Mouse (Mus musculus): ENCODE results near the gene Tgfbr3l.

Gene Tgfbr3l

DNA sequence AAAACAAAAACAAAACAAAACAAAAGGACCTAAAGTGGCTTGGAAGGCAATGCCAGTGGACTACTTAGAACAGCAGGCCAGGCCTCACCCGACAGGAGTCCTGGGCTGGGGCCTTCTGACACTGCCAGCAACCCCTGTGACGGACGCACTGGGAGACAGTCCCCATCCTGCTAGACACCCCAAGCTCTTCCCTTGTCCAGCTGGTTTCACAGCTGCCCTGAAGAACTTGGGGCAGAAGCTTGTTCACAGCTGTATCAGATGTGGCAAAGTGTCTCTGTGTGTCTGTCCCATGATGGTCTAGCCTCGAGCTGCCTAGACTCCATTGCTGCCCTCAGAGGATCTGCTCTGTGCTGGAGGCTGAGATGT, 11.8 kb downstream of the Tgfbr3l start:
- no peak for DNase-seq (ENCODE audit: extremely low read depth, insufficient read length, low spot score)

GRCm38 (mm10) chr8:4263105-4263791, 15.2 kb downstream of the Tgfbr3l start:
- no peak for DNase-seq (ENCODE audit: extremely low read depth, insufficient read length, low spot score)

- no peak for DNase-seq (ENCODE audit: extremely low read depth, insufficient read length, low spot score)
Measured at GRCm38 (mm10) chr8:4265160-4265914, 17.3 kb downstream of the Tgfbr3l start.

DNA sequence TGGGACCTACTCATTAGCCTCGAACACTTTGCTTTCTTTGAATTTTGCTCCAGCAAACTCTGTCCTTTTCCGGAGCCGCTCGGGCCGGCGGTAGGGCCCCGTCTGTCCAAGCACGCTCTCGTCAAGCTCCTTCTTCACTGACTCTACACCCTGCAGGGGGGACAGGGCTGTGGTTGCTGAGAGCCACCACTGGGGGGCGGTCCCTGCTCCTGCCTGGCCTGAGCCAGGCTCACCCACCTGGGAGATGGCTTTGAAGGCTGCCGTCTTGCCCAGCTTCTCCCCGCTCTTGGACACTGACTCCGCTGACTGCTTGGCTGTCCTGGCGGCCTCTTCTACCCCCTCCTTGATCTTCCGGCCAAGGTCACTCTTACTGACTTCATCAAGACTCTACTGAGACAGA, 19.6 kb downstream of the Tgfbr3l start:
- DNase-seq (ENCODE audit: extremely low read depth, insufficient read length, low spot score), result no peak

- no peak for DNase-seq (ENCODE audit: extremely low read depth, insufficient read length, low spot score)
Measured at GRCm38 (mm10) chr8:4269609-4270008, 21.6 kb downstream of the Tgfbr3l start.

DNA sequence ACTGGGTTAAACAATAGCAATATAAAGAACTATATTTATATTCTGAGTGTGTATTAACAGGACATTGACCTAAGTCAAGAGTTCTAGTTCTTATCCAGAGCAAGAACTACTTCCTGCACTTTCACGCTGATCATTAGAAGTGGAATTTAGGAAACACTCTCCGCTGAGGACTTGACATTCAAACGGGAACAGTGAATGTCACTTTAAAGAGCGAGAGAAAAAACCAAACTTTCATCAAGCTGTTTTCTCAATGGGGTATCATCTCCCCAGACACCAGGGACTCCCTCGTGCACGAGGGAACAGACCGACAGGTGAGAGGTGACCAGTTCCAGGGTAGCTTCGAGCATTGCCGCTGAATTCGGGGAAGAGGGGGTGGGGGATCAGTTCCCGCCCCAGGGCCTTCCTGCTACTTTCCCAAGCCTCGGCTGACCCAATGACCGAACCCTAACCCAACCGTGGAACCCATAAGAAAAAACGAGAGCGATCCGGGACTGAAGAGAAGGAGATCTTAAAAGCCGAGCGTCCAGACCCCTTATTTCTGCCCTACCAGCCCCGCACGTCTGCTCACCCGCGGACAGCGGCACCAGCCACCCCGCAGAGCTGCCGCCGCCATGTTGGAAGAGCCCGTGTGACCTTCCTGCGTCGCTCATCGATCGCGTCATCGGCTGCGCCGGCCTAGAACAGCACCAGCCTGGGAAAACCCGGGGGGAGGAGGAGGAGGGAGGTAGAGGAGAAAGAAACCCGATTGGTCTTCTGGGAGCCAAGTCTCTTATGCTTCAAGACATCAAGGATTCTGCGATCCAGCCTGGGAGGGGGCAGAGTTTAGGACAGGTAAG, 27.5 kb downstream of the Tgfbr3l start, which contains the start of gene Timm44:
Gene Timm44, minus strand, starts transcription at position 639 of the 836 bp plus-strand sequence.
- peak; percentile 96 for DNase-seq (ENCODE audit: extremely low read depth, insufficient read length, low spot score)

DNA sequence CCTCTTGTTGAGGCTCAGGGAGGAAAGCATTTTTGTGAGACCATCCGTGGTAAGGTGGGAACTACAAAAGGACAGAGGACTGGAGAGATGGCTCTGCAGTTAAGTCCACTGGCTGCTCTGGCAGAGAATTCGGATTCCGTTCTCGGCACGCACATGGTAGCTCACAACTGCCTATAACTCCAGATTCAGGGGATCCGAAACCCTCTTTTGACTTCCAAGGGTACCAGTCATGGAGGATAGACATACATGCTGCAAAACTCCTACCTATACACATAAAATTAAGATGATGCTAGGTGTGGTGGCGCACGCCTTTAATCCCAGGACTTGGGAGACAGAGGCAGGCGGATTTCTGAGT, 28.1 kb downstream of the Tgfbr3l start:
- DNase-seq (ENCODE audit: extremely low read depth, insufficient read length, low spot score), result no peak

- DNase-seq (ENCODE audit: extremely low read depth, insufficient read length, low spot score), result no peak
Measured at GRCm38 (mm10) chr8:4292738-4293137, 44.7 kb downstream of the Tgfbr3l start.

GRCm38 (mm10) chr8:4297822-4298221, 49.8 kb downstream of the Tgfbr3l start:
- DNase-seq (ENCODE audit: extremely low read depth, insufficient read length, low spot score), result no peak

Data from 3134 (cell line).